Mouse (Mus musculus): Measurements from ENCODE around the gene Erg. TPM values are rescaled to one million over a fixed set of nuclear protein-coding genes. Genes with fewer than 3 reads are reported as not detected.

Gene Erg
- polyA plus RNA-seq, 1 experiment from 2014 or later = 3.4 TPM

DNA sequence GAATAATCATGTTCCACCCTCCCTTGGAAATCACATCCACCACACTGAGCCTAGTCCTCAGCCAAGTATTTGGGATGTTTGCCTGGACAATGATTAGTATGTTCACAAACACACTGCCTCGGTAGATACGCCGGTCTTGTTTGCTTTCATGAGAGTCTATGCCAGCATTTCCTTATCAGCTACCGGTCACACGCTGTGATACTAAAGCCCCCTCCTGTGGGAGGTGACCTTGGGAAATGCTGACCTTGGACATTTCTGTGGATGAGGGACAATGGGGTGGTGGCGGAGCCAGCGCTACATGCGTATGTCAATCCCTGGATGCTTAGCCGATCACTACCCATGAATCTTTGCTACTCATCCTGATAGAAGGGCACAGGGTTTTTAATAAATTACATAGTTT lies 213.4 kb downstream of the Erg start:
- Histone ChIP-seq H3K36me3 (ENCODE audit: control insufficient read depth, insufficient read depth, low read length) (no peaks in the 10 kb centered on the region), H3K4me2 (replicated peaks; ENCODE audit: low read depth, low read length) (no peak overlapping the region), H3K27ac (ENCODE audit: low read depth, low read length) (no peak overlapping the region), H3K9ac (ENCODE audit: low read depth, low read length) (no peak overlapping the region), H3K4me3 (ENCODE audit: low read depth, low read length) (no peak overlapping the region), H3K9me3 (ENCODE audit: control insufficient read depth, low read length) (no peaks in the 10 kb centered on the region), H3K27me3 (ENCODE audit: control insufficient read depth, insufficient read depth, low read length) (no peaks in the 10 kb centered on the region), H3K4me1 (replicated peaks; ENCODE audit: control insufficient read depth, insufficient read depth, low read length) (no peaks in the 10 kb centered on the region)
- WGBS = 94% methylated on average over 9 of the region's 9 CpGs
- DNase-seq (ENCODE audit: low spot score) (no peak), ATAC-seq (ENCODE audit: low FRiP score) (no peak)

DNA sequence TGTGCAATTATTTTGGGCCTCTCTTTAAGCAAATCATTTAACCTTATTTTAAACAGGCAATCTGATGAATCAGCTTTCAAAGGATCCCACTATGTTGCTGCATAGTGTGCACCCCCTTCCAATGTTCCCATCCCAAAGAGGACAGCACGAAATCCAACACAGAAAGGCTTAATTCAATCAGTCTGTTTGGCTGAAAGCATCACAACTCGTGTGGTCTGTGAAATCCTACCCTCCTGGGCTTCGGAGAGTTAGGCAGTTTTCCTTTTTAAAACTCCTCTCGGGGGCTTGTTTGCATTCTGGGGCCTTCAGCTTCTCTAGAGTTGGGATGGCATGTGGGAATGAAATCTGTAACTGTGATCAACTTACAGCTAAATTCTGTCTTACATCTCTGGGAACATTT lies 214.7 kb downstream of the Erg start:
- ATAC-seq (ENCODE audit: low FRiP score) = no peak
- no peak overlapping the region for H3K4me2 ChIP-seq (replicated peaks; ENCODE audit: low read depth, low read length)
- no peaks in the 10 kb centered on the region for H3K4me1 ChIP-seq (replicated peaks; ENCODE audit: control insufficient read depth, insufficient read depth, low read length)
- H3K4me3 ChIP-seq (ENCODE audit: low read depth, low read length) = no peak overlapping the region
- no peaks in the 10 kb centered on the region for H3K9me3 ChIP-seq (ENCODE audit: control insufficient read depth, low read length)
- WGBS = 51% methylated on average over 4 of the region's 4 CpGs
- no peak overlapping the region for H3K9ac ChIP-seq (ENCODE audit: low read depth, low read length)
- no peaks in the 10 kb centered on the region for H3K36me3 ChIP-seq (ENCODE audit: control insufficient read depth, insufficient read depth, low read length)
- no peak overlapping the region for H3K27ac ChIP-seq (ENCODE audit: low read depth, low read length)
- no peaks in the 10 kb centered on the region for H3K27me3 ChIP-seq (ENCODE audit: control insufficient read depth, insufficient read depth, low read length)
- no peak for DNase-seq (ENCODE audit: low spot score)

DNA sequence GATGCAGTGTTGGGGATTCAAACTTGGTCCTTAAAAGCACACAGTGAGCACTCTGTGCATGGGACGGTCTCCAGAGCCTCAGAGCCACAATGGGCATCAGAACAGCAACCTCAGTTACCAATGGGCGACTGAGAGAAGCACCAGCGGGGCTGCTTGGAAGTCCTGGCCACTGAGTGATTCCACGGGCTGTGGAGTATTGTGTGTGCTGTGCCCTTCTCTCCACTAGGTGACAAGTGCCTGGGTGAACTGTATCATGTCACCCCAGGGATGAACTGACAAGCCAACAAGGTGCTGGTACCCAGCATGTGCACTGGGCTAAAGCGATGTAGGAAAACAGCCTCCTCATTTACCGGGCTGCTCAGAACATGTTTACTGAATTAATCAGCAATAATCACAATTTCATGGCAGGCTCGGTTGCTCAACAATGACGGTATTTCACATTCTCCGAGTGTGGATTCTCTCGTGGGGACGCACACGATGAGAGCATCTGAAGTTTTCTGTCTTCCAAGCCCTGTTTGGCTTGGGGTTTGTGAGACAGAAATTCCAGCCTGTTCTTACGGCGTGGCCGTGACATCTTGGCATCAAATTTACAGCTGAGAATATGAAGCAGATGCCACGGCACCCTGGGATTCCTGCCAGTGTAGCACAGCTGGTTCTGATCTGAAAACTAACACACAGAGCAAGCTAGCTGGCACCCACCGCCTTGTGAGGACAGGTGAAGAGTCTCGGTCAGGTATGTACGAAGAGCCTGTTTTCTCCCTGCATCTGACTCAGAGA lies 219.2 kb downstream of the Erg start:
- Histone ChIP-seq H3K9ac (ENCODE audit: low read depth, low read length) (no peak overlapping the region), H3K36me3 (ENCODE audit: control insufficient read depth, insufficient read depth, low read length) (no peaks in the 10 kb centered on the region), H3K27me3 (ENCODE audit: control insufficient read depth, insufficient read depth, low read length) (no peaks in the 10 kb centered on the region), H3K9me3 (ENCODE audit: control insufficient read depth, low read length) (no peaks in the 10 kb centered on the region), H3K4me1 (replicated peaks; ENCODE audit: control insufficient read depth, insufficient read depth, low read length) (no peaks in the 10 kb centered on the region), H3K4me3 (ENCODE audit: low read depth, low read length) (no peak overlapping the region), H3K4me2 (replicated peaks; ENCODE audit: low read depth, low read length) (no peak overlapping the region), H3K27ac (ENCODE audit: low read depth, low read length) (no peak overlapping the region)
- no peak for DNase-seq (ENCODE audit: low spot score)
- no peak for ATAC-seq (ENCODE audit: low FRiP score)
- WGBS = 84% methylated on average over 19 of the region's 19 CpGs

DNA sequence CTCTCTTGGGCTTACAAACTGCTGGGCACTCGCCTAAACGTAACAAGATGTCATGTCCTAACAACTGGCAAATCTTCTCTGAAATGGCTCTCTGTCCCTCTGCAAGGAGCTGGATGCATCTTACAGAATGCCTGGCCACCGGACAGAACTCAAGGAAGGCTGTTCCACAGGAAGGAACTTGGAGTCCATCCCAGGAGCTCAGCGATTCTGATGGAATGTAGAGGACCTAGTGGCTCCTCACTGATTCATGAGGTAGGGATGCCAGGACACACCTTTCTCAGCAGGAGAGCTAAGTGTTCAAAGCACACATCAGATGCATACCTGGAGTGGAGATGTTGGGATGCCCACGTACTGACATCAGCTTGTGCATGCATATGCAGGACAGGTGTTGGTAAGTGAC lies 221.2 kb downstream of the Erg start:
- WGBS = 95% methylated on average over 5 of the region's 5 CpGs
- Histone ChIP-seq H3K4me2 (replicated peaks; ENCODE audit: low read depth, low read length) (no peak overlapping the region), H3K4me3 (ENCODE audit: low read depth, low read length) (no peak overlapping the region), H3K4me1 (replicated peaks; ENCODE audit: control insufficient read depth, insufficient read depth, low read length) (no peaks in the 10 kb centered on the region), H3K36me3 (ENCODE audit: control insufficient read depth, insufficient read depth, low read length) (no peaks in the 10 kb centered on the region), H3K9me3 (ENCODE audit: control insufficient read depth, low read length) (no peaks in the 10 kb centered on the region), H3K27ac (ENCODE audit: low read depth, low read length) (no peak overlapping the region), H3K9ac (ENCODE audit: low read depth, low read length) (no peak overlapping the region), H3K27me3 (ENCODE audit: control insufficient read depth, insufficient read depth, low read length) (no peaks in the 10 kb centered on the region)
- DNase-seq (ENCODE audit: low spot score) (no peak), ATAC-seq (ENCODE audit: low FRiP score) (no peak)

DNA sequence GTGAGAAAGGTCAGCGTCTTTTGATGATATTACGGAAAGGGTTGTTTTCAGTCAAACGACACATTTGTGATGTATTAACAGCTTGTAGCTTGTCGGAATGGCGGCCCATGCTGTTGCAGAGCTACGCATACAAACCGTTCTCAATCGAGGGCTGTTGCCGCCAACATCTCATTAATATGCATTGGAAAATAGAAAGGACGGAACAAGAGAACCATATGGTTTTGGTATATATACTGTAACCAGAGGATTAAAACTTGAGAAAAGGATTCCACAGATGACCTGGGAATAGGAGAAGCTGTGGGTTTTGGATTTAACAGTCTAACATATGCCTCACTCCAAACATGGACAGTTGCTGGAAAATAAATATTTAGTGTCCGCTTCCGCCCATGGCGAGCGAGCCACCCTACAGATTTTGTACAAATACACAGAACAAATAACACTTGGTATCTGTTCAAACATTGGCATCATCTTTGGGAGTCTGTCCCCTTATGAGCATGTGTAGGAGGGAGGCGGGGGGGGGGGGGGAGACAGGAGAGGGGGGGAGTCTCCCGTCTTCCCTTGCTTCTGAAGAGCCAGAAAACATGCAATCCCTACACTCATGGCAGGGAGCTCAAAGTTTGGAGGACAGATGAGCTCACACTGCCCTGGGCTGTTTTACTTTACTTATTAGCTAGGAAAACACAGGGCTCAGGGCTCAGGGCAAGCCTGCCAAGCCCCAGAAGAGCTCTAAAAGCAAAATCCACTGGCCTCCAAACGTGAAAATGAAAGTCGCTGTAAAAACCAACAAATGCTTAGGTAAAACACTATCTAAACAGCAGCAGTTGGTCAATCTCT lies 222.5 kb downstream of the Erg start:
- DNase-seq (ENCODE audit: low spot score) = no peak
- H3K36me3 ChIP-seq (ENCODE audit: control insufficient read depth, insufficient read depth, low read length) = no peaks in the 10 kb centered on the region
- H3K27ac ChIP-seq (ENCODE audit: low read depth, low read length) = no peak overlapping the region
- no peak overlapping the region for H3K9ac ChIP-seq (ENCODE audit: low read depth, low read length)
- no peaks in the 10 kb centered on the region for H3K4me1 ChIP-seq (replicated peaks; ENCODE audit: control insufficient read depth, insufficient read depth, low read length)
- H3K27me3 ChIP-seq (ENCODE audit: control insufficient read depth, insufficient read depth, low read length) = no peaks in the 10 kb centered on the region
- no peak for ATAC-seq (ENCODE audit: low FRiP score)
- 84% methylated on average over 18 of the region's 18 CpGs for WGBS
- no peak overlapping the region for H3K4me3 ChIP-seq (ENCODE audit: low read depth, low read length)
- H3K9me3 ChIP-seq (ENCODE audit: control insufficient read depth, low read length) = no peaks in the 10 kb centered on the region
- no peak overlapping the region for H3K4me2 ChIP-seq (replicated peaks; ENCODE audit: low read depth, low read length)

DNA sequence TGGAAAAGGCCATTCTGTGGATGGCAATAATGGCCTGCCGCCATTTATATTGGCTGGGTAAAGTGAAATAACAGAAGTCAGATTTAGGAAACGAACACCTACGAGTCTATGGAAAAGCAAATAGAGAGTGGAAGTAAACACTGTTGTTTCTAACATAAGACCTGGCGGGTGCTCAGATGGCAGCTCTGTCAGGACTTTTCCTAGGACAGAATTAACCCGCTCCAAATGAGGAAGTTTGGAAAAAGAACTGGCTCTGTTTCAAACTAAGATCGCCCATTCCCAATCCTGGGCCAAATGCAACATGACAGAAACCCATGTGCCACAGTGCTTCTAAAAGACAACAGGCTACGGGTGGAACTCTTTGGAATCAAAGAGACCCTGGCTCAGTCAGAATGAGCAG lies 224.4 kb downstream of the Erg start:
- Histone ChIP-seq H3K4me3 (ENCODE audit: low read depth, low read length) (no peak overlapping the region), H3K27me3 (ENCODE audit: control insufficient read depth, insufficient read depth, low read length) (no peaks in the 10 kb centered on the region), H3K36me3 (ENCODE audit: control insufficient read depth, insufficient read depth, low read length) (no peaks in the 10 kb centered on the region), H3K9me3 (ENCODE audit: control insufficient read depth, low read length) (no peaks in the 10 kb centered on the region), H3K4me1 (replicated peaks; ENCODE audit: control insufficient read depth, insufficient read depth, low read length) (no peaks in the 10 kb centered on the region), H3K27ac (ENCODE audit: low read depth, low read length) (no peak overlapping the region), H3K9ac (ENCODE audit: low read depth, low read length) (no peak overlapping the region), H3K4me2 (replicated peaks; ENCODE audit: low read depth, low read length) (no peak overlapping the region)
- no peak for ATAC-seq (ENCODE audit: low FRiP score)
- WGBS = 96% methylated on average over 7 of the region's 7 CpGs
- no peak for DNase-seq (ENCODE audit: low spot score)

DNA sequence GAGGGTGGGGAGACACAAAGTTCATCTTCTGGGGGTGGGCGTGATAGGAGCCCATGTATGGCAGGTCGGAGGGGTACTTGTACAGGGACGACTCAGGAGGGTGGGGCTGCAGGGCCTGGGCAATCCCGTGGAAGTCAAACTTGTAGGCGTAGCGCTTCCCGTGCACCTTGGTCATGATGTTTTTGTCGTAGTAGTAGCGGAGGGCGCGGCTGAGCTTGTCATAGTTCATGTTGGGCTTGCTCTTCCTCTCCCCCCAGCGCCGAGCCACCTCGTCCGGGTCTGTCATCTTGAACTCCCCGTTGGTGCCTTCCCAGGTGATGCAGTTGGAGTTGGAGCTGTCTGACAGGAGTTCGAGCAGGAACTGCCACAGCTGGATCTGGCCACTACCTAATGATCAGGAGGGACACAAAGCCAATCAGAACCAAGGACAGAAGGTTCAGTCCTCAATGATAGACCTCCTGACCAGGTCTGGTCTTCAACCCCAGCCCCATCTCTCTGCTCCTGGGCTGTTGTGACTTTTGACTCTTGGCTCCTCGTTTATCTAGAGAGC lies 225.4 kb downstream of the Erg start:
- Histone ChIP-seq H3K4me1 (replicated peaks; ENCODE audit: control insufficient read depth, insufficient read depth, low read length) (no peaks in the 10 kb centered on the region), H3K9ac (ENCODE audit: low read depth, low read length) (no peak overlapping the region), H3K4me2 (replicated peaks; ENCODE audit: low read depth, low read length) (no peak overlapping the region), H3K9me3 (ENCODE audit: control insufficient read depth, low read length) (no peaks in the 10 kb centered on the region), H3K36me3 (ENCODE audit: control insufficient read depth, insufficient read depth, low read length) (no peaks in the 10 kb centered on the region), H3K27ac (ENCODE audit: low read depth, low read length) (no peak overlapping the region), H3K4me3 (ENCODE audit: low read depth, low read length) (no peak overlapping the region), H3K27me3 (ENCODE audit: control insufficient read depth, insufficient read depth, low read length) (no peaks in the 10 kb centered on the region)
- ATAC-seq (ENCODE audit: low FRiP score) (no peak), DNase-seq (ENCODE audit: low spot score) (no peak)
- 91% methylated on average over 18 of the region's 18 CpGs for WGBS

DNA sequence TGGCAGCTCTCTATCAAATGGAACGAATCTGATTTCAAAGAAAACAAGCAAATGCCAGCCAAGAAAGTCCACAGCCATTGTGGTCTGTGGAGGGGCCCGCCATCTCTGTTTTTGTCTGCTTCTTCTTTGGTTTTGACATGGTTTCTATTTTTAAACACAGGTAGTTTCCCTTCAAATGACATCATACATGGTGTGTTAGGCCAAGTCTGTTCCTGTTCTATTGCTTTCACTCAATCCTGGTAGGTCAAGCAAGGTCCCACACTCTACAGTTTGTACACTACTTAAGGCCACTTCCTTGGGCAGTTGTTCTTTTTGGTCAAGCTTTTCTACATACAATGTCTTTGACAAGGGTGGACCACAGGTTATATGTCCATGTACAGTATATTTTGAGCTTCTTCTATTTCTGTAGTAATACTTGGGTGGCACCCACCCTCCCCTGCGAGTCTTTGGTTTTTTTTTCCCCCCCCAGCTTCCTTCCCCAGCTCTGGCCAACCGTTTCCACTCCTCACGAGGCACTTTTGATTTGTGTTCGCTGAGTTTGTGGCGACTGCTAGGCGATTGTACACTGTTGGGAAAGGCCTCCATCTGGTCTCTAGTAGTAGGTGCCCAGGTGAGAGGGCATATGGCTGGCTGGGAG lies 226.1 kb downstream of the Erg start:
- H3K4me1 ChIP-seq (replicated peaks; ENCODE audit: control insufficient read depth, insufficient read depth, low read length) = no peaks in the 10 kb centered on the region
- 82% methylated on average over 8 of the region's 8 CpGs for WGBS
- no peak overlapping the region for H3K9ac ChIP-seq (ENCODE audit: low read depth, low read length)
- H3K27me3 ChIP-seq (ENCODE audit: control insufficient read depth, insufficient read depth, low read length) = no peaks in the 10 kb centered on the region
- no peak for ATAC-seq (ENCODE audit: low FRiP score)
- H3K27ac ChIP-seq (ENCODE audit: low read depth, low read length) = no peak overlapping the region
- no peak for DNase-seq (ENCODE audit: low spot score)
- no peaks in the 10 kb centered on the region for H3K36me3 ChIP-seq (ENCODE audit: control insufficient read depth, insufficient read depth, low read length)
- no peaks in the 10 kb centered on the region for H3K9me3 ChIP-seq (ENCODE audit: control insufficient read depth, low read length)
- no peak overlapping the region for H3K4me2 ChIP-seq (replicated peaks; ENCODE audit: low read depth, low read length)
- no peak overlapping the region for H3K4me3 ChIP-seq (ENCODE audit: low read depth, low read length)
